7 mouse cellular contexts compared by ENCODE assay signal in genomic region chr9:64341254-64341566, GRCm38 (mm10). TPM values are rescaled to one million over a fixed set of nuclear protein-coding genes. Genes with fewer than 3 reads are reported as not detected.
DNase-seq lines count a peak whose midpoint lies in the region; ATAC-seq and TF ChIP-seq lines count a peak whose summit lies in the region.

TSS of gene Dis3l (minus strand) at chr9:64341288.

- WGBS in embryonic facial prominence, embryonic 15.5 days, result 10% methylated on average over 16 of the region's 16 CpGs
- 14% methylated on average over 16 of the region's 16 CpGs for WGBS in limb, embryonic 12.5 days
- 4% methylated on average over 16 of the region's 16 CpGs for WGBS in olfactory bulb, adult 2 months

- H3K9ac ChIP-seq in embryonic facial prominence, embryonic 15.5 days, result peak within 1 kb of the TSS; percentile 98
- peak within 1 kb of the TSS; percentile 99 for H3K9ac ChIP-seq in limb, embryonic 12.5 days (replicated peaks)

- H3K9me3 ChIP-seq in embryonic facial prominence, embryonic 15.5 days (replicated peaks), result no peaks in the 10 kb centered on the region
- no peaks in the 10 kb centered on the region for H3K9me3 ChIP-seq in limb, embryonic 12.5 days

- H3K36me3 ChIP-seq in embryonic facial prominence, embryonic 15.5 days, result peaks cover 4% of the 10 kb centered on the region
- H3K36me3 ChIP-seq in limb, embryonic 12.5 days, result peaks cover 8% of the 10 kb centered on the region

- H3K27ac ChIP-seq in embryonic facial prominence, embryonic 15.5 days (replicated peaks), result peak within 1 kb of the TSS; percentile 100
- H3K27ac ChIP-seq in limb, embryonic 12.5 days, result peak within 1 kb of the TSS; percentile 100
- H3K27ac ChIP-seq in olfactory bulb, adult 2 months (ENCODE audit: insufficient read depth, low read depth, low read length), result peak within 1 kb of the TSS; percentile 99

- ATAC-seq in embryonic facial prominence, embryonic 15.5 days (ENCODE audit: insufficient number of reproducible peaks, low FRiP score, low TSS enrichment, low read depth), result no peak
- no peak for ATAC-seq in limb, embryonic 12.5 days (ENCODE audit: insufficient number of reproducible peaks, insufficient read depth, low FRiP score, low TSS enrichment, low read depth)

- DNase-seq in thymus, postnatal 0 days (ENCODE audit: low spot score), result no peak
- no peak for DNase-seq in thymus, postnatal 36 days
- DNase-seq in heart, postnatal 10 days, result no peak
- no peak for DNase-seq in T-cell, adult 2 months (ENCODE audit: low spot score)

- H3K4me2 ChIP-seq in embryonic facial prominence, embryonic 15.5 days (replicated peaks), result peak within 1 kb of the TSS; percentile 62
- H3K4me2 ChIP-seq in limb, embryonic 12.5 days, result peak within 1 kb of the TSS; percentile 71

- no peaks in the 10 kb centered on the region for H3K27me3 ChIP-seq in embryonic facial prominence, embryonic 15.5 days
- H3K27me3 ChIP-seq in limb, embryonic 12.5 days, result no peaks in the 10 kb centered on the region

- peaks cover 16% of the 10 kb centered on the region for H3K4me1 ChIP-seq in embryonic facial prominence, embryonic 15.5 days
- H3K4me1 ChIP-seq in limb, embryonic 12.5 days (replicated peaks), result peaks cover 19% of the 10 kb centered on the region
- H3K4me1 ChIP-seq in olfactory bulb, adult 2 months (ENCODE audit: control insufficient read depth, insufficient read depth, low read length), result peaks cover 2% of the 10 kb centered on the region; the same call in 1 of the 2 replicates

- H3K4me3 ChIP-seq in embryonic facial prominence, embryonic 15.5 days (replicated peaks), result peak within 1 kb of the TSS; percentile 71
- H3K4me3 ChIP-seq in limb, embryonic 12.5 days (replicated peaks), result peak within 1 kb of the TSS; percentile 74
- peak within 1 kb of the TSS; percentile 80 for H3K4me3 ChIP-seq in olfactory bulb, adult 2 months (ENCODE audit: insufficient read depth, low read depth, low read length)

- intact Hi-C loops in heart, postnatal 10 days (cut with DNase I), result loop anchor here (5.0 kb wide), 2 partner anchors 396 to 621 kb away; partner anchors contain the start of genes Ints14 and Rab11a

- TF ChIP-seq CTCF in olfactory bulb, adult 2 months (IDR thresholded peaks at IDR 0.05; ENCODE audit: insufficient read depth, low read depth, low read length), result no peak

- no peak for TF ChIP-seq POLR2A in olfactory bulb, adult 2 months (IDR thresholded peaks at IDR 0.05; ENCODE audit: insufficient read depth, low read depth, low read length)

RNA-seq across cellular contexts. Expression of gene Dis3l, which starts in this region (rescaled TPM):
- 13.0 and 14.8 TPM in 2 replicates for polyA plus RNA-seq in thymus, postnatal 0 days (2015; fragmentation: Nextera tagmentation; extraction: Ambion mirVana)
- 18.7 and 19.7 TPM in 2 replicates for polyA plus RNA-seq in embryonic facial prominence, embryonic 15.5 days (2015; fragmentation: Nextera tagmentation; extraction: Ambion mirVana)
- 10 to 100 TPM; 17.4 to 21.3 TPM for total RNA-seq in heart, postnatal 10 days (2021)
- 22.3 and 22.5 TPM in 2 replicates for polyA plus RNA-seq in limb, embryonic 12.5 days (2016; fragmentation: Nextera tagmentation; extraction: Ambion mirVana)
- polyA plus RNA-seq in olfactory bulb, adult 2 months (2012; ENCODE audit: insufficient read depth, insufficient read length, low replicate concordance, missing spikeins), result not detected in 2 replicates

Comparison
In these comparisons a context has a peak if more than half of its experiments do, and no peak if none do; other contexts are left out.
1. RNA of gene Dis3l (polyA plus RNA-seq): 22.3 to 22.5 TPM in limb, embryonic 12.5 days, 18.7 to 19.7 TPM in embryonic facial prominence, embryonic 15.5 days and 13.0 to 14.8 TPM in thymus, postnatal 0 days; not detected in olfactory bulb, adult 2 months; every median in the first group is over 10 times any median in the second.
2. Peak in every context shown above with its lines, with median percentiles within 50 percentile points of each other: H3K27ac ChIP-seq and H3K4me3 ChIP-seq.